13 mouse cellular contexts compared by ENCODE assay signal in the genomic region with DNA sequence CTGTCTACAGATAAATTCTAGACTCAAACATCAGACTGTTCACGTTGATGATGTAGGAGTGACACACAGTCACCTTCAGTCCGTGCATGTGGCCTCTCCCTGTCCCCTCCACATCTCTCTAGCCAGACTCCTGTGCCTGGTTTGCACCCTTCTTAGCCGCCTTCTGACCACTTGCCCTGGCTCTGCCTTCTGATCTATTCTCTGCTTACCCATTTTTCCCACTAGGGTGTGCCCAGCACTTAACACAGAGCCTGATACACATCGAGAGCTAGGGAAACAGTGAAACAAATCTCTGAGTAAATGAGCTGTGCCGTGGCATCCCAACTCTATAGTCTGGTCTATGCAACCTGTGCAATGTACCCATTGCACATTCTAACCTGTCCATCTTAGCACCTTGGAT.
A peak's percentile ranks its signal among the peaks of the same experiment; 100 is the strongest.
DNase-seq lines count a peak whose midpoint lies in the region; ATAC-seq and TF ChIP-seq lines count a peak whose summit lies in the region.
"Had no signal": no experiment of that assay in that cellular context is flagged by ENCODE, and none has a peak within 500 bp of the region (broad histone marks: within the 10 kb centered on the region; RNA-seq: fewer than 3 reads in every experiment).

No protein-coding gene starts in this region.

- peaks cover 22% of the 10 kb centered on the region for H3K4me1 ChIP-seq in cerebellum, adult 2 months (ENCODE audit: control insufficient read depth, insufficient read depth, low read length)
- H3K4me1 ChIP-seq in kidney, embryonic 15.5 days: peaks cover 24% of the 10 kb centered on the region
- H3K4me1 ChIP-seq in limb, embryonic 10.5 days: peaks cover 38% of the 10 kb centered on the region

- no peak overlapping the region for H3K4me2 ChIP-seq in kidney, embryonic 15.5 days
- H3K4me2 ChIP-seq: intestine, embryonic 15.5 days; limb, embryonic 15.5 days; midbrain, embryonic 11.5 days had no signal

- peak; percentile 29; the same call in 1 of the 2 replicates for TF ChIP-seq CTCF in cerebellum, adult 2 months (IDR thresholded peaks at IDR 0.05; ENCODE audit: borderline replicate concordance, insufficient read depth, low read depth, low read length)

- H3K27me3 ChIP-seq in cerebellum, adult 2 months (ENCODE audit: control insufficient read depth, insufficient read depth, low read length): no peaks in the 10 kb centered on the region
- no peaks in the 10 kb centered on the region for H3K27me3 ChIP-seq in kidney, embryonic 15.5 days
- no peaks in the 10 kb centered on the region for H3K27me3 ChIP-seq in limb, embryonic 10.5 days (ENCODE audit: low read depth, poor library complexity, severe bottlenecking)
- H3K27me3 ChIP-seq: intestine, embryonic 15.5 days; limb, embryonic 15.5 days had no signal

- ATAC-seq in kidney, embryonic 15.5 days (replicated peaks; ENCODE audit: low FRiP score): no peak
- ATAC-seq: intestine, embryonic 15.5 days had no signal

- TF ChIP-seq POLR2A in cerebellum, adult 2 months (IDR thresholded peaks at IDR 0.05; ENCODE audit: borderline replicate concordance, insufficient read depth, low read length): no peak

- DNase-seq in cerebellum, adult 2 months: no peak
- no peak for DNase-seq in cerebellum, postnatal 36 days
- peak; percentile 34 to 39 for DNase-seq in kidney, adult 8-10 months
- peak; percentile 23 for DNase-seq in 416B (ENCODE audit: low read depth)
- no peak for DNase-seq in limb, embryonic 10.5 days (ENCODE audit: low spot score)
- DNase-seq in thymus, adult 18-20 months: no peak
- no peak for DNase-seq in spleen, adult 18-20 months
- DNase-seq: cerebellum, adult 11-12 months had no signal

- 62% methylated on average over 5 of the region's 5 CpGs for WGBS in cerebellum, adult 2 months
- 43% methylated on average over 5 of the region's 5 CpGs for WGBS in kidney, embryonic 15.5 days
- WGBS in limb, embryonic 10.5 days: 63% methylated on average over 5 of the region's 5 CpGs

- H3K4me3 ChIP-seq in cerebellum, adult 2 months (replicated peaks; ENCODE audit: insufficient read depth, low read depth, low read length): no peak overlapping the region
- H3K4me3 ChIP-seq in kidney, embryonic 15.5 days (replicated peaks): no peak overlapping the region
- H3K4me3 ChIP-seq in limb, embryonic 10.5 days: no peak overlapping the region
- H3K4me3 ChIP-seq: erythroblast, embryonic 14.5 days; intestine, embryonic 15.5 days; limb, embryonic 15.5 days had no signal

- H3K27ac ChIP-seq in cerebellum, adult 2 months (ENCODE audit: insufficient read depth, low read length): no peak overlapping the region
- no peak overlapping the region for H3K27ac ChIP-seq in kidney, embryonic 15.5 days
- 0 out of 2 replicates have a peak overlapping the region, but pooled peaks have one; percentile 16 for H3K27ac ChIP-seq in limb, embryonic 10.5 days
- H3K27ac ChIP-seq: intestine, embryonic 15.5 days; limb, embryonic 15.5 days had no signal

- H3K9me3 ChIP-seq in kidney, embryonic 15.5 days (replicated peaks): no peaks in the 10 kb centered on the region
- no peaks in the 10 kb centered on the region for H3K9me3 ChIP-seq in limb, embryonic 10.5 days (replicated peaks)
- H3K9me3 ChIP-seq: intestine, embryonic 15.5 days; limb, embryonic 15.5 days had no signal

- no peaks in the 10 kb centered on the region for H3K36me3 ChIP-seq in kidney, embryonic 15.5 days
- no peaks in the 10 kb centered on the region for H3K36me3 ChIP-seq in limb, embryonic 10.5 days
- H3K36me3 ChIP-seq: intestine, embryonic 15.5 days; limb, embryonic 15.5 days had no signal

- H3K9ac ChIP-seq in kidney, embryonic 15.5 days: no peak overlapping the region
- H3K9ac ChIP-seq: intestine, embryonic 15.5 days; limb, embryonic 15.5 days had no signal

Comparison
In these comparisons a context has a peak if more than half of its experiments do, and no peak if none do; other contexts are left out.
1. DNase-seq: peak in kidney, adult 8-10 months (2 of 2) and 416B (single experiment); none in cerebellum, adult 2 months (0 of 2), cerebellum, postnatal 36 days (0 of 2), limb, embryonic 10.5 days (single experiment), thymus, adult 18-20 months (0 of 2) and spleen, adult 18-20 months (0 of 2).